ENCODE assay signal across 8 mouse cellular contexts in genomic region chr5:115907037-115908009, GRCm38 (mm10).
A peak's percentile ranks its signal among the peaks of the same experiment; 100 is the strongest.
DNase-seq lines count a peak whose midpoint lies in the region; ATAC-seq and TF ChIP-seq lines count a peak whose summit lies in the region.

No protein-coding gene starts in this region.

- ATAC-seq in embryonic facial prominence, embryonic 13.5 days (ENCODE audit: insufficient number of reproducible peaks, insufficient read depth, low FRiP score, low TSS enrichment, low read depth): no peak
- peak; percentile 67; the same call in 1 of the 2 replicates for ATAC-seq in heart, postnatal 0 days (ENCODE audit: insufficient read depth, low read depth)
- peak; percentile 58; the same call in 1 of the 2 replicates for ATAC-seq in lung, embryonic 15.5 days (ENCODE audit: borderline replicate concordance, extremely low read depth, low FRiP score, low TSS enrichment)

- DNase-seq in ovary, postnatal 36 days (ENCODE audit: low spot score): peak; percentile 21
- DNase-seq in ovary, postnatal 10 days (ENCODE audit: low spot score): no peak
- DNase-seq in heart, postnatal 0 days (ENCODE audit: low spot score): peak; percentile 10
- DNase-seq in layer of hippocampus, postnatal 10 days (ENCODE audit: low spot score in 2 of 2): peak; percentile 41 to 59
- peak; percentile 66 to 71 for DNase-seq in right cerebral cortex, adult 2 months (ENCODE audit: low spot score in 2 of 2)
- DNase-seq in thymus, postnatal 36 days: no peak

- no peaks in the 10 kb centered on the region for H3K36me3 ChIP-seq in embryonic facial prominence, embryonic 13.5 days
- 0 out of 2 replicates have a peak, but pooled peaks cover 4% of the 10 kb centered on the region for H3K36me3 ChIP-seq in heart, postnatal 0 days (replicated peaks; ENCODE audit: control insufficient read depth, insufficient read depth, low read length)
- 0 out of 2 replicates have a peak, but pooled peaks cover 3% of the 10 kb centered on the region for H3K36me3 ChIP-seq in lung, embryonic 15.5 days

- no peak for TF ChIP-seq EP300 in heart, postnatal 0 days (IDR thresholded peaks at IDR 0.05; ENCODE audit: low read depth)

- peak overlapping the region; percentile 43 for H3K4me3 ChIP-seq in embryonic facial prominence, embryonic 13.5 days
- peak overlapping the region; percentile 32 for H3K4me3 ChIP-seq in heart, postnatal 0 days (ENCODE audit: low read depth, low read length)
- H3K4me3 ChIP-seq in lung, embryonic 15.5 days: peak overlapping the region; percentile 23

- TF ChIP-seq CTCF in heart, postnatal 0 days (IDR thresholded peaks at IDR 0.05; ENCODE audit: low read depth): peak; percentile 43

- no peaks in the 10 kb centered on the region for H3K9me3 ChIP-seq in embryonic facial prominence, embryonic 13.5 days
- no peaks in the 10 kb centered on the region for H3K9me3 ChIP-seq in heart, postnatal 0 days (replicated peaks; ENCODE audit: control insufficient read depth, low read length)
- no peaks in the 10 kb centered on the region for H3K9me3 ChIP-seq in lung, embryonic 15.5 days

- H3K27ac ChIP-seq in embryonic facial prominence, embryonic 13.5 days: no peak overlapping the region
- no peak overlapping the region for H3K27ac ChIP-seq in heart, postnatal 0 days (ENCODE audit: low read depth)
- H3K27ac ChIP-seq in lung, embryonic 15.5 days: no peak overlapping the region

- no peaks in the 10 kb centered on the region for H3K27me3 ChIP-seq in embryonic facial prominence, embryonic 13.5 days
- H3K27me3 ChIP-seq in heart, postnatal 0 days (ENCODE audit: control insufficient read depth, insufficient read depth, low read length): no peaks in the 10 kb centered on the region
- H3K27me3 ChIP-seq in lung, embryonic 15.5 days: no peaks in the 10 kb centered on the region

- peaks cover 21% of the 10 kb centered on the region for H3K4me1 ChIP-seq in embryonic facial prominence, embryonic 13.5 days
- H3K4me1 ChIP-seq in heart, postnatal 0 days (ENCODE audit: control insufficient read depth, insufficient read depth): peaks cover 15% of the 10 kb centered on the region
- H3K4me1 ChIP-seq in lung, embryonic 15.5 days: peaks cover 20% of the 10 kb centered on the region

- 9% methylated on average over 38 of the region's 38 CpGs for WGBS in embryonic facial prominence, embryonic 13.5 days
- WGBS in heart, postnatal 0 days: 16% methylated on average over 38 of the region's 38 CpGs
- 12% methylated on average over 38 of the region's 38 CpGs for WGBS in lung, embryonic 15.5 days

- peak overlapping the region; percentile 64 for H3K9ac ChIP-seq in embryonic facial prominence, embryonic 13.5 days
- H3K9ac ChIP-seq in heart, postnatal 0 days (replicated peaks; ENCODE audit: low read depth, low read length): peak overlapping the region; percentile 3; the same call in 1 of the 2 replicates
- peak overlapping the region; percentile 2; the same call in 1 of the 2 replicates for H3K9ac ChIP-seq in lung, embryonic 15.5 days

- H3K4me2 ChIP-seq in embryonic facial prominence, embryonic 13.5 days: peak overlapping the region; percentile 75
- peak overlapping the region; percentile 62 for H3K4me2 ChIP-seq in heart, postnatal 0 days (ENCODE audit: low read depth, low read length)
- peak overlapping the region; percentile 53 for H3K4me2 ChIP-seq in lung, embryonic 15.5 days

Comparison
In these comparisons a context has a peak if more than half of its experiments do, and no peak if none do; other contexts are left out.
1. DNase-seq: peak in ovary, postnatal 36 days (single experiment), heart, postnatal 0 days (single experiment), layer of hippocampus, postnatal 10 days (2 of 2) and right cerebral cortex, adult 2 months (2 of 2); none in ovary, postnatal 10 days (single experiment) and thymus, postnatal 36 days (0 of 2).
2. H3K9ac ChIP-seq: peak in every context shown above with its lines; median percentile 64 in embryonic facial prominence, embryonic 13.5 days; 3 in heart, postnatal 0 days; 2 in lung, embryonic 15.5 days.
3. Peak in every context shown above with its lines, with median percentiles within 50 percentile points of each other: H3K4me2 ChIP-seq and H3K4me3 ChIP-seq.